11 mouse cellular contexts compared by ENCODE assay signal in the genomic region with DNA sequence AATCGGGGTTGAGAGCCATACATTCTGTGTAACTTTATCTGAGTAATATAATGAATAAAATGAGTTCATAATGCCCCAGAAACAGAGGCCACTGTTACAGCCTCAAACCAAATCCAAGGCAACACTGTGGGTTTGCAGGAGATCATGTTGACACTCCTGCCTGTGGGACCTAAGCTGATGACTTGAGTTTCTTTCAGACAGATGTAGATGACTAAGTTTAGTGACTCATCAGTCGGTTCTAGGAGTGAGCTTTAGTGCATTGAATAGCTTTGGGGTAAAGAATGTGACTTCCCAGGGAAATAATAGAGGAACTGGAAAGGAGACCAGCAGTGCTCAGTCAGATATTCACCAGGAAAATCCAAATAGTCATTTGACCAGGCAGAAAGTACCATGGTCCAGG. TPM values are rescaled to one million over a fixed set of nuclear protein-coding genes. Genes with fewer than 3 reads are reported as not detected.
DNase-seq lines count a peak whose midpoint lies in the region; ATAC-seq and TF ChIP-seq lines count a peak whose summit lies in the region.
"Had no signal": no experiment of that assay in that cellular context is flagged by ENCODE, and none has a peak within 500 bp of the region (broad histone marks: within the 10 kb centered on the region; RNA-seq: fewer than 3 reads in every experiment).

No protein-coding gene starts in this region.

- peak overlapping the region; percentile 74 for H3K4me2 ChIP-seq in forebrain, embryonic 13.5 days
- no peak overlapping the region for H3K4me2 ChIP-seq in forebrain, embryonic 16.5 days (ENCODE audit: low read length)
- H3K4me2 ChIP-seq in lung, embryonic 14.5 days = peak overlapping the region; percentile 78
- no peak overlapping the region; the same call in 1 of the 2 replicates for H3K4me2 ChIP-seq in intestine, embryonic 16.5 days (ENCODE audit: low read depth, low read length)
- H3K4me2 ChIP-seq in stomach, embryonic 14.5 days (replicated peaks; ENCODE audit: low read depth, low read length) = peak overlapping the region; percentile 5; the same call in 1 of the 2 replicates

- H3K4me1 ChIP-seq in forebrain, embryonic 13.5 days = peaks cover 24% of the 10 kb centered on the region
- H3K4me1 ChIP-seq in forebrain, embryonic 16.5 days (replicated peaks; ENCODE audit: control insufficient read depth, insufficient read depth, low read length) = peaks cover 10% of the 10 kb centered on the region
- H3K4me1 ChIP-seq in lung, embryonic 14.5 days (ENCODE audit: insufficient read depth) = peaks cover 20% of the 10 kb centered on the region; the same call in 1 of the 2 replicates
- H3K4me1 ChIP-seq in intestine, embryonic 16.5 days (ENCODE audit: control insufficient read depth, insufficient read depth, low read length) = peaks cover 6% of the 10 kb centered on the region; the same call in 1 of the 2 replicates
- H3K4me1 ChIP-seq in stomach, embryonic 14.5 days (ENCODE audit: control insufficient read depth, insufficient read depth, low read length) = peaks cover 5% of the 10 kb centered on the region; the same call in 1 of the 2 replicates

- no peaks in the 10 kb centered on the region for H3K36me3 ChIP-seq in forebrain, embryonic 13.5 days (ENCODE audit: poor library complexity, severe bottlenecking)
- no peaks in the 10 kb centered on the region for H3K36me3 ChIP-seq in forebrain, embryonic 16.5 days (ENCODE audit: control insufficient read depth, insufficient read depth)
- H3K36me3 ChIP-seq in lung, embryonic 14.5 days (ENCODE audit: insufficient read depth) = no peaks in the 10 kb centered on the region
- H3K36me3 ChIP-seq in intestine, embryonic 16.5 days (ENCODE audit: control insufficient read depth, insufficient read depth, low read length) = no peaks in the 10 kb centered on the region
- H3K36me3 ChIP-seq in stomach, embryonic 14.5 days (ENCODE audit: control insufficient read depth, insufficient read depth, low read length) = no peaks in the 10 kb centered on the region

- H3K27me3 ChIP-seq in forebrain, embryonic 13.5 days = no peaks in the 10 kb centered on the region
- no peaks in the 10 kb centered on the region for H3K27me3 ChIP-seq in forebrain, embryonic 16.5 days (replicated peaks; ENCODE audit: control insufficient read depth, insufficient read depth, low read length)
- no peaks in the 10 kb centered on the region for H3K27me3 ChIP-seq in lung, embryonic 14.5 days (ENCODE audit: insufficient read depth, low read length)
- peaks cover 6% of the 10 kb centered on the region; the same call in 1 of the 2 replicates for H3K27me3 ChIP-seq in intestine, embryonic 16.5 days (replicated peaks; ENCODE audit: control insufficient read depth, insufficient read depth, low read length)
- no peaks in the 10 kb centered on the region for H3K27me3 ChIP-seq in stomach, embryonic 14.5 days (ENCODE audit: control insufficient read depth, insufficient read depth, low read length)

- DNase-seq in lung, embryonic 14.5 days = no peak
- DNase-seq in lung, postnatal 10 days = no peak
- DNase-seq in cerebellum, postnatal 25 days = no peak
- DNase-seq in thymus, postnatal 36 days = no peak
- DNase-seq: adrenal gland, postnatal 14 days; cerebellum, postnatal 14 days had no signal

- 80% methylated on average over 2 of the region's 2 CpGs for WGBS in forebrain, embryonic 13.5 days
- WGBS in forebrain, embryonic 16.5 days = 90% methylated on average over 2 of the region's 2 CpGs
- WGBS in lung, embryonic 14.5 days = 78% methylated on average over 2 of the region's 2 CpGs
- whole genome bisulfite sequencing in intestine, embryonic 16.5 days = 84% methylated on average over 2 of the region's 2 CpGs
- WGBS in stomach, embryonic 14.5 days = 78% methylated on average over 2 of the region's 2 CpGs

- no peak overlapping the region for H3K27ac ChIP-seq in forebrain, embryonic 13.5 days
- no peak overlapping the region for H3K27ac ChIP-seq in forebrain, embryonic 16.5 days (ENCODE audit: low read length)
- H3K27ac ChIP-seq in lung, embryonic 14.5 days (ENCODE audit: low read depth) = no peak overlapping the region
- H3K27ac ChIP-seq in intestine, embryonic 16.5 days (ENCODE audit: low read length) = no peak overlapping the region
- no peak overlapping the region for H3K27ac ChIP-seq in stomach, embryonic 14.5 days (ENCODE audit: low read length)
- H3K27ac ChIP-seq: liver, embryonic 14.5 days had no signal

- no peak overlapping the region for H3K9ac ChIP-seq in forebrain, embryonic 13.5 days
- H3K9ac ChIP-seq in forebrain, embryonic 16.5 days (replicated peaks; ENCODE audit: low read depth, low read length) = no peak overlapping the region
- no peak overlapping the region for H3K9ac ChIP-seq in lung, embryonic 14.5 days
- H3K9ac ChIP-seq in intestine, embryonic 16.5 days (ENCODE audit: low read depth, low read length) = no peak overlapping the region
- no peak overlapping the region for H3K9ac ChIP-seq in stomach, embryonic 14.5 days (replicated peaks; ENCODE audit: low read depth, low read length)
- H3K9ac ChIP-seq: liver, embryonic 14.5 days had no signal

- no peak for ATAC-seq in forebrain, embryonic 13.5 days
- ATAC-seq in forebrain, embryonic 16.5 days = no peak
- no peak for ATAC-seq in lung, embryonic 14.5 days (ENCODE audit: insufficient read depth)
- ATAC-seq in intestine, embryonic 16.5 days = no peak
- ATAC-seq in stomach, embryonic 14.5 days (ENCODE audit: insufficient number of reproducible peaks, insufficient read depth, low FRiP score, low read depth) = no peak

- no peaks in the 10 kb centered on the region for H3K9me3 ChIP-seq in forebrain, embryonic 13.5 days (replicated peaks)
- no peaks in the 10 kb centered on the region for H3K9me3 ChIP-seq in forebrain, embryonic 16.5 days (ENCODE audit: control insufficient read depth, low read length)
- H3K9me3 ChIP-seq in lung, embryonic 14.5 days (ENCODE audit: low read depth, low read length) = no peaks in the 10 kb centered on the region
- H3K9me3 ChIP-seq in intestine, embryonic 16.5 days (ENCODE audit: control insufficient read depth, low read length) = no peaks in the 10 kb centered on the region
- no peaks in the 10 kb centered on the region for H3K9me3 ChIP-seq in stomach, embryonic 14.5 days (ENCODE audit: control insufficient read depth, low read depth, low read length)

- H3K4me3 ChIP-seq in forebrain, embryonic 13.5 days = no peak overlapping the region
- H3K4me3 ChIP-seq in forebrain, embryonic 16.5 days (replicated peaks; ENCODE audit: low read length) = no peak overlapping the region
- H3K4me3 ChIP-seq in lung, embryonic 14.5 days (ENCODE audit: low read depth, low read length) = peak overlapping the region; percentile 47; the same call in 1 of the 2 replicates
- H3K4me3 ChIP-seq in intestine, embryonic 16.5 days (ENCODE audit: low read length) = peak overlapping the region; percentile 57
- H3K4me3 ChIP-seq in stomach, embryonic 14.5 days (ENCODE audit: low read depth, low read length) = no peak overlapping the region; the same call in 1 of the 2 replicates

- no peak for TF ChIP-seq CTCF in lung, embryonic 14.5 days (IDR thresholded peaks at IDR 0.05; ENCODE audit: low read depth)

RNA-seq across cellular contexts. Expression of gene Ednrb, which starts 3.8 kb away (rescaled TPM):
- polyA plus RNA-seq in forebrain, embryonic 13.5 days (2015; fragmentation: Nextera tagmentation; extraction: Ambion mirVana) = 61.9 and 66.5 TPM in 2 replicates
- polyA plus RNA-seq in forebrain, embryonic 16.5 days (2015; fragmentation: Nextera tagmentation; extraction: Ambion mirVana) = 46.1 and 61.4 TPM in 2 replicates
- 136 and 144 TPM in 2 replicates for polyA plus RNA-seq in lung, embryonic 14.5 days (2014; fragmentation: Nextera tagmentation; extraction: Ambion mirVana)
- 125 and 133 TPM in 2 replicates for polyA plus RNA-seq in intestine, embryonic 16.5 days (2015; fragmentation: Nextera tagmentation; extraction: Ambion mirVana)
- polyA plus RNA-seq in stomach, embryonic 14.5 days (2014; fragmentation: Nextera tagmentation; extraction: Ambion mirVana) = 126 and 139 TPM in 2 replicates

Comparison
In these comparisons a context has a peak if more than half of its experiments do, and no peak if none do; other contexts are left out.
1. H3K4me2 ChIP-seq: peak in forebrain, embryonic 13.5 days (single experiment), lung, embryonic 14.5 days (single experiment) and stomach, embryonic 14.5 days (single experiment); none in forebrain, embryonic 16.5 days (single experiment) and intestine, embryonic 16.5 days (single experiment).
2. H3K4me3 ChIP-seq: peak in lung, embryonic 14.5 days (single experiment) and intestine, embryonic 16.5 days (single experiment); none in forebrain, embryonic 13.5 days (single experiment), forebrain, embryonic 16.5 days (single experiment) and stomach, embryonic 14.5 days (single experiment).